Mouse (Mus musculus): Measurements from ENCODE around the gene Klf15. TPM values are rescaled to one million over a fixed set of nuclear protein-coding genes. Genes with fewer than 3 reads are reported as not detected.

Klf15 gene
- polyA plus RNA-seq, 1 experiment from 2014 or later: 7.3 TPM

GRCm38 (mm10) chr6:90474361-90474750, 12.0 kb downstream of the Klf15 start:
- Histone ChIP-seq H3K36me3 (no peaks in the 10 kb centered on the region), H3K4me1 (replicated peaks) (peaks cover 24% of the 10 kb centered on the region), H3K9me3 (replicated peaks) (no peaks in the 10 kb centered on the region), H3K4me2 (no peak overlapping the region), H3K9ac (no peak overlapping the region), H3K27me3 (replicated peaks) (no peaks in the 10 kb centered on the region), H3K27ac (ENCODE audit: poor library complexity, severe bottlenecking) (no peak overlapping the region), H3K4me3 (no peak overlapping the region)
- 86% methylated on average over 3 of the region's 3 CpGs for WGBS
- no peak for ATAC-seq (ENCODE audit: insufficient number of reproducible peaks, low FRiP score)

DNA sequence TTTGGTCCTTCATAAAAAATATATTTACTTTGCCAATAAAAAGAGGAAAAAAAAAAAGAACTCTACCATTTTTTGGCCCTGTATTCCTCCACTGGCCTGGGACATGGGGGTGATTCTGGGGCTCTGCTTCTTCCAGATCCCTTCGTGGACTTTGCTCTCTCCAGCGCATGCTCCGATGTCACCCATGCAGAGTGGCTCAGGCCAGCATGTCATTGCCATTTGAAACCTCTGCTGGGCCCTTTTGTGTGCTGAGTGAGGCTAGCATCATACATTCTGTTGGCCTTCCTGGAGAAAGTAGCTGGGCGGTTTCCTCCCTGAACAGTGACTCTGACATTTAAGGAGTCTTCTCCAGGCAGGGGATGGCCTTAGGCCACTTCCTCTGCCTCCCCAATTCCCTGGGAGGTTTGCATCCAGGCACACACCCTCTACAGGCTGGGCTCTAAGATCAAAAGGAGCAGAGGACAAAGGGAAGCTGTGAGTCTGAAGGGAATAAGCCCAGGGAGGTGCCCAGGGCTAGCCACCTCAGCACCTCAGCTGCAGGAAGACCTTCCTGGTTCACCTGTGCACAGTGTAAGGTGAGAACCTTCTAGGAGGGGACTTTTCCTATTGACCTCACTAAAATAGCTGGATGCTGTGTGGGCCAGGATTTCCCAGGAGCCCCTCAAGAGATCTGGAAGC, 12.9 kb downstream of the Klf15 start:
- Histone ChIP-seq H3K4me1 (replicated peaks) (peaks cover 24% of the 10 kb centered on the region), H3K9ac (no peak overlapping the region), H3K4me3 (no peak overlapping the region), H3K27ac (ENCODE audit: poor library complexity, severe bottlenecking) (no peak overlapping the region), H3K36me3 (no peaks in the 10 kb centered on the region), H3K27me3 (replicated peaks) (no peaks in the 10 kb centered on the region), H3K9me3 (replicated peaks) (no peaks in the 10 kb centered on the region), H3K4me2 (no peak overlapping the region)
- 79% methylated on average over 4 of the region's 4 CpGs for WGBS
- no peak for ATAC-seq (ENCODE audit: insufficient number of reproducible peaks, low FRiP score)

GRCm38 (mm10) chr6:90475854-90476212, 13.5 kb downstream of the Klf15 start:
- no peak overlapping the region for H3K9ac ChIP-seq
- H3K4me3 ChIP-seq: no peak overlapping the region
- H3K27me3 ChIP-seq (replicated peaks): no peaks in the 10 kb centered on the region
- no peaks in the 10 kb centered on the region for H3K9me3 ChIP-seq (replicated peaks)
- H3K4me2 ChIP-seq: no peak overlapping the region
- H3K36me3 ChIP-seq: no peaks in the 10 kb centered on the region
- ATAC-seq (ENCODE audit: insufficient number of reproducible peaks, low FRiP score): no peak
- H3K4me1 ChIP-seq (replicated peaks): peaks cover 21% of the 10 kb centered on the region
- no peak overlapping the region for H3K27ac ChIP-seq (ENCODE audit: poor library complexity, severe bottlenecking)
- WGBS: 76% methylated on average over 3 of the region's 3 CpGs

DNA sequence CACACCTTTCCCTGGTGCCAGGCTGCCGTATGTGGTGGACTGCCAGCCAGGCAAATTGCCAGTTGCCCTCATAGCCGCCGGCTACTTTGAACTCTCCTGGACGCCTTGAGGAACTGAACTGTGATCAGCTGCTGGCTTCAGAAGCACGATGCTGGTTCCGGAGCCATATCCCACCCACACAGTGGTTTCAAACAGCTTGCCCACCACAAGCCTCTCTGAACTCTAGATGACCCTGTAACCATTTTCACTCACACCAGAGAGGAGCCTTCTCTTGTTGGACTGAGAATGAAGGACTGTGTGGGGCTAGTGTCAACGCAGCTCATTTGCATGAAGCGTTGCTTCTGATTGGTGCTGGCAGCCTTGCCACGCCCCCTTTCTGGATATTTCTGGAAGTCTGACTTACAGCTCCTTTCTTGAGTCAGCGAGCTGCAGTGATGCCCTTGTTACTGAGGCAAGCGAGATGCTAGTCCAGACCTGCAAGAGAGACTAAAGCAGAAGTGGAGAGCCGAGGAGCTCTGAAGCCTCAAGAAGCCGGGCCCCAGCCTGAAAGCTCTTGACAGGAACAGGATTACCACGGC, 14.7 kb downstream of the Klf15 start:
- no peaks in the 10 kb centered on the region for H3K27me3 ChIP-seq (replicated peaks)
- H3K4me1 ChIP-seq (replicated peaks): peaks cover 11% of the 10 kb centered on the region
- H3K9ac ChIP-seq: no peak overlapping the region
- no peaks in the 10 kb centered on the region for H3K36me3 ChIP-seq
- no peak overlapping the region for H3K27ac ChIP-seq (ENCODE audit: poor library complexity, severe bottlenecking)
- H3K4me2 ChIP-seq: peak overlapping the region; percentile 28
- no peak for ATAC-seq (ENCODE audit: insufficient number of reproducible peaks, low FRiP score)
- 37% methylated on average over 14 of the region's 14 CpGs for WGBS
- no peak overlapping the region for H3K4me3 ChIP-seq
- no peaks in the 10 kb centered on the region for H3K9me3 ChIP-seq (replicated peaks)

DNA sequence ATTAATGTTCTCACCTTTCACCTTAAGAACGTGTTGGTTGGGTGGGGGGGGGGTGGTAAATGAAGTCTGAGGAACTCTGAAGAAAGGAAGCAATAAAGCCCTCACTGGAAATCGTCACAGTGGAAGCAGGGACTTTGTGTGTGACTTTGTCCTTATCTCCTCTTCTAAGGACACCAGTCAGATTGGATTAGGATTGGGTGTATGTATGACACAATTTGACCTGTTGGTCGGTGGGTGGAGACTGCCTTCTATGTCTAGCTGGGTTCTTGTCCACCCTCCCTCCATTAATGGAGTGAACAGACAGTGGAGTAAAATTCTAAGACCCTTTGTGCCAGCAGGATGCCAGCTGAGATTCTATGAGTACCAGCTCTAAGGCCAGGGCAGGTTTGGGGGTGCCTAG, 21.9 kb downstream of the Klf15 start:
- Histone ChIP-seq H3K4me1 (replicated peaks) (no peaks in the 10 kb centered on the region), H3K4me2 (no peak overlapping the region), H3K27ac (ENCODE audit: poor library complexity, severe bottlenecking) (no peak overlapping the region), H3K9me3 (replicated peaks) (no peaks in the 10 kb centered on the region), H3K4me3 (no peak overlapping the region), H3K27me3 (replicated peaks) (no peaks in the 10 kb centered on the region), H3K36me3 (no peaks in the 10 kb centered on the region), H3K9ac (no peak overlapping the region)
- WGBS: 58% methylated on average over 3 of the region's 3 CpGs
- no peak for ATAC-seq (ENCODE audit: insufficient number of reproducible peaks, low FRiP score)

DNA sequence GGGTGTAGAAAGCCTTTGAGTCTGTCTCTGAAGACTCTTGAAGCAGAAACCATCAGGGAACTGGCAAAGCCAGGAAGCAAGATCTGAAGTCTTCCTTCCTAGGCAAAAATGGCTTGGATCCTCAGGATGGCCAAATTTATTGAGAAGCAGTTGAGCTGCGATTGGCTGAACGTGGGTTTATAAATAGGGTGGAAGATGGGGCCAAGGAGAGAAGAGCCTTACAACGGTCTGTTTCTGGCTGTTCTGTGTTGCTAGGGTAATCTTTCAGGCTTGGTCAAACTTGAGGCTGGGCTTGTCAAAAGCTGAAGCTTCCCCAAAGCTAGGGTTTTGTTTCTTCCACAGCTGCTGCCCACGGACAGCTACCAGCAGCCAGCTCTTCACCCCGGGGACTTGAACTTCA, 22.5 kb downstream of the Klf15 start:
- H3K9ac ChIP-seq: no peak overlapping the region
- no peaks in the 10 kb centered on the region for H3K4me1 ChIP-seq (replicated peaks)
- no peak overlapping the region for H3K27ac ChIP-seq (ENCODE audit: poor library complexity, severe bottlenecking)
- H3K4me3 ChIP-seq: no peak overlapping the region
- no peak overlapping the region for H3K4me2 ChIP-seq
- H3K36me3 ChIP-seq: no peaks in the 10 kb centered on the region
- 72% methylated on average over 5 of the region's 5 CpGs for WGBS
- ATAC-seq (ENCODE audit: insufficient number of reproducible peaks, low FRiP score): no peak
- no peaks in the 10 kb centered on the region for H3K27me3 ChIP-seq (replicated peaks)
- H3K9me3 ChIP-seq (replicated peaks): no peaks in the 10 kb centered on the region

DNA sequence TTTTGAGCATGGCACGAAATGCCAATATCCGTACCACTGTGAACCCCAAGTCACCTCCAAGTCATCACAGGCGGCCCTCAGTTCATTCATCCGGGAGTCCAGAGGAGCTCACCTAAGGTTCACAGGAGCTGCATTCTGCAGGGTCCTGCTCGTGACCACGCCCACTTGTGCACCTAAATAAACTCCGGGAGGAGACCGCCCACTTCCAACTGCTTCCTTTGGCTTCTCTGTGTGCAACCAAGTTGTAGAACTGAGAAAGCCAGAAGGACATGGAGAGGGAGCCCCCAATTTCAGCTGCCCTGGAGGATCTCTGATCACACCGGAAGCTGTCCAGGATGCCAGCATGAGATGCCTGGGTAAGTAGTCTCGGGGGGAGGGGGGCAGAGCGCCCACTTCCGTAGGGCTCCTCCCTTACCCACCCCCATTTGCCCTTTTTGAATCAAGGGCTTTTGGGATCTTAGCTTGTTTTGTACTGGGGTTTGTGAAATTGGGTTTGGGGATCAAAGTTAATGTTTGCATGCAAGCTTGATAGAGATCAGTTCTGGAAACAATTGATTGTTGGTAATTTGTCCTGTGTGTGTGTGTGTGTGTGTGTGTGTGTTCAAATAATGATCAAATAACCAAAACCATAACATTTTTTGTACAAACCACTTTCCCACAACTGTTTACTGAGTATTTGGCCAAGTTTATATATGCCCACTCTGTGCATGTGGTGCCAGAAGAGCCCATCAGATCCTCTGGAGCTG, 24.0 kb downstream of the Klf15 start, which contains the start of gene Aldh1l1:
TSS of gene Aldh1l1 (plus strand) at position 252 of the 746 bp plus-strand sequence.
- no peak within 1 kb of the TSS for H3K4me3 ChIP-seq
- 78% methylated on average over 12 of the region's 12 CpGs for WGBS
- no peak within 1 kb of the TSS for H3K27ac ChIP-seq (ENCODE audit: poor library complexity, severe bottlenecking)
- H3K9ac ChIP-seq: no peak within 1 kb of the TSS
- ATAC-seq (ENCODE audit: insufficient number of reproducible peaks, low FRiP score): no peak
- H3K27me3 ChIP-seq (replicated peaks): no peaks in the 10 kb centered on the region
- no peaks in the 10 kb centered on the region for H3K4me1 ChIP-seq (replicated peaks)
- no peaks in the 10 kb centered on the region for H3K36me3 ChIP-seq
- no peaks in the 10 kb centered on the region for H3K9me3 ChIP-seq (replicated peaks)
- H3K4me2 ChIP-seq: no peak within 1 kb of the TSS

DNA sequence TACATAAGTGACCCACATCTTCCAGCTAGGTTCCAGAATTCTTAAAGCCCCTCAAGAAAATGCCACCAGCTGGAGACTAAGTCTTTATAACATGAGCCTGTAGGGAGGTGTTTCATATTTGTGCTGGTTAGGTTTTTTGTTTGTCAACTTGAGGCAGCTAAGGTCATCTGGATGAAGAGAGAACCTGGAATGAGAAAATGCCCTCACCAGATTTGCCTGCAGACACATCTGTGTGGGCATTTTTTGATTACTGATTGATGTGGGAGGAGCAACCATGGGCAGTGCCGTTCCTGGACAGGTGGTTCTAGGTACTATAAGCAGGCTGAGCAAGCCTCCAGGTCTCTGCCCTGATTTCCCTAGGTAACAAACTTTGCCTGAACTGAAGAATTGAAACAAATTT, 25.2 kb downstream of the Klf15 start:
- no peaks in the 10 kb centered on the region for H3K9me3 ChIP-seq (replicated peaks)
- H3K27ac ChIP-seq (ENCODE audit: poor library complexity, severe bottlenecking): no peak overlapping the region
- H3K27me3 ChIP-seq (replicated peaks): no peaks in the 10 kb centered on the region
- H3K9ac ChIP-seq: no peak overlapping the region
- 79% methylated on average over 1 of the region's 1 CpGs for WGBS
- no peaks in the 10 kb centered on the region for H3K36me3 ChIP-seq
- no peak overlapping the region for H3K4me2 ChIP-seq
- no peak overlapping the region for H3K4me3 ChIP-seq
- no peak for ATAC-seq (ENCODE audit: insufficient number of reproducible peaks, low FRiP score)
- no peaks in the 10 kb centered on the region for H3K4me1 ChIP-seq (replicated peaks)

- Histone ChIP-seq H3K27ac (ENCODE audit: poor library complexity, severe bottlenecking) (no peak overlapping the region), H3K4me3 (no peak overlapping the region), H3K4me2 (no peak overlapping the region), H3K4me1 (replicated peaks) (peaks cover 3% of the 10 kb centered on the region; the same call in 1 of the 2 replicates), H3K9ac (no peak overlapping the region), H3K27me3 (replicated peaks) (no peaks in the 10 kb centered on the region), H3K36me3 (no peaks in the 10 kb centered on the region), H3K9me3 (replicated peaks) (no peaks in the 10 kb centered on the region)
- ATAC-seq (ENCODE audit: insufficient number of reproducible peaks, low FRiP score): no peak
- 83% methylated on average over 3 of the region's 3 CpGs for WGBS
These were observed 27.2 kb downstream of the Klf15 start for GRCm38 (mm10) chr6:90489532-90489931.

DNA sequence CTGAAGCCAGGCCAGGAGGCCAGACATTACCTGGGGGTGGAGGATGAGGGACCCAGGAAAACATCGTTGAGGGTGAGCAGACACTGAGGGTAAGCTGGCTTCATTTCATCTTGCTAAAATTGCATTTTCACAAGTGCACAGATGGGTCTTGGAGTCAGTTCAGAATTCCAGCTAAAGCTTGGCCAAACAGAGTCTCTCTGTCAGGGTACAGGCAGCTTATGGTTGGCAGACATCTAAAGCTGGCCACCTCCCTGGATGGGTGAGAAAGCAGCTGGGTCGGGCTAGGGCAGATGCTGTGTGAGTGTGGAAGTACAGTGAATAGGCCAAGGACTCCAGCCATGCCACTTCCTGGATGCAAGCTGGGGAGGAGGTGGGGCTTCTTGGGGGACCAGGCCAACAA, 28.6 kb downstream of the Klf15 start:
- 61% methylated on average over 2 of the region's 2 CpGs for WGBS
- Histone ChIP-seq H3K4me2 (no peak overlapping the region), H3K4me3 (no peak overlapping the region), H3K27me3 (replicated peaks) (no peaks in the 10 kb centered on the region), H3K36me3 (no peaks in the 10 kb centered on the region), H3K9me3 (replicated peaks) (no peaks in the 10 kb centered on the region), H3K4me1 (replicated peaks) (peaks cover 15% of the 10 kb centered on the region), H3K9ac (no peak overlapping the region), H3K27ac (ENCODE audit: poor library complexity, severe bottlenecking) (no peak overlapping the region)
- no peak for ATAC-seq (ENCODE audit: insufficient number of reproducible peaks, low FRiP score)

DNA sequence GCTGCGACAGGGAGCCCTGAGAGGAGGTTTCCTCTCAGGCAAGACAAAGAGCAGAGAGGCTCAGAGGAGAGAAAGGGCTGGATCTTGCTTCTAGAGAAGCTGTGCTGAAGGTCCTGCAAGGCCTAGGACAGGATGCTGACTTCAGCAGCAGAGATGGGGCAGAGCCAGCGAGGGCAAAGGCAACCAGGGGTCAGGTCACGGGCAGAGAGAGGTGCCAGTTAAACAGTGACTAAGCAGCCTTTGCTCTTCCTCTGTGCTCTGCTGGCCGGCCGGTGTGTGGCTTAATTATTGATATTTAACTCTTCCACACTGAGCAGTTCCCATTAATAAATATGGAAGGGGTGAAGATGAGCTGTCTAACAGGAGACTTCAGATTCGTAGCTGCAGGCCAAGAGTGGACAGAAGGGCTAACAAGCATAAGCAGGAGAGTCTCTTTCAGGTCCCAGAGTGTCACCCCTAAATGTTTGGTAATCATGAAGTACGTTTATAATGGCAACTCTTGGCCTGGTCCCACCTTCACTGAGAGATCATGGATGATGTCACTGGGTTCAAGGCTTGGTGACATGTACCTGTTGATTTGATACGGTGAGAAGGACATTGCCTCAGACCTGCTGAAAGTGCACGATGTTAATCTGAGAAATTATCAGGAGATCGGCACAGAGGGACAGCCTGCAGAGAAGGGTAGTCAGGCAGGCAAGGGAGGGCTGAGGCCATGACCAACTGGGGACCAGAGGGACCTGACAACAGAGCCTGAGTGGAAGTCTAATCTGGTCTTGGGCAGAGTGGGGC, 29.8 kb downstream of the Klf15 start:
- Histone ChIP-seq H3K4me1 (replicated peaks) (peaks cover 23% of the 10 kb centered on the region), H3K27ac (ENCODE audit: poor library complexity, severe bottlenecking) (no peak overlapping the region), H3K4me2 (no peak overlapping the region), H3K9ac (no peak overlapping the region), H3K36me3 (no peaks in the 10 kb centered on the region), H3K9me3 (replicated peaks) (no peaks in the 10 kb centered on the region), H3K27me3 (replicated peaks) (no peaks in the 10 kb centered on the region), H3K4me3 (no peak overlapping the region)
- WGBS: 76% methylated on average over 10 of the region's 10 CpGs
- no peak for ATAC-seq (ENCODE audit: insufficient number of reproducible peaks, low FRiP score)
